Mouse (Mus musculus): ENCODE measurements around the gene Ddx20. TPM values are rescaled to one million over a fixed set of nuclear protein-coding genes. Genes with fewer than 3 reads are reported as not detected.

Gene Ddx20
- polyA plus RNA-seq, 1 experiment, result 3.5 TPM

DNA sequence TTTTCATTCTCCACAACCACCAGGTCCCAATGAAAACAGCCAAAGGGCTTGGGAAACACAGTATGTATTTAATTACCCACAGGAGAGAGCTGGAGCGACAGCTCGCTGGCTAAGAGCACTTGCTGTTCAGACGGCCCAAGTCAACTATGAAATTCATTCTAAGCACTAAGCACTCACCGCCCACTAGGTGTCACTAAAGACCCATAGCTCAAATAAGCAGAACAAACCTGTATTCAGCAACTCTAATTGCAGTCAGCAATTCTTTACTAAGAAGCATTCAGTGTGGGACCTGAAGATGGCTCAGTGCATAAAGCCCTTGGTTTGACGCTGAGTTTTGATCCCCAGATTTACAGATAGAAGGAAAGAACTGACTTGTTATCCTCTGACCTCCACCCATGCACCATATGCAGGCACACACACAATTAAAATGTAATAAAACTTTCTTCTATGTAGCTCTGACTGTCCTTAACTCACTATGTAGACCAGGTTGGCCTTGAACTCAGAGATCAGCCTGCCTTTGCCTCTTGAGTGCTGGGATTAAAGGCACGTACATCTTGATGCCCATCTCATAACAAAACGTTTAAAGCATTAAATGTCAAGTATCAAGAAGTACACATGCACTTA is 12.7 kb downstream of the Ddx20 start:
- DNase-seq (ENCODE audit: low read depth, low spot score), result peak; percentile 76
- WGBS, result 16% methylated on average over 7 of the region's 7 CpGs

DNA sequence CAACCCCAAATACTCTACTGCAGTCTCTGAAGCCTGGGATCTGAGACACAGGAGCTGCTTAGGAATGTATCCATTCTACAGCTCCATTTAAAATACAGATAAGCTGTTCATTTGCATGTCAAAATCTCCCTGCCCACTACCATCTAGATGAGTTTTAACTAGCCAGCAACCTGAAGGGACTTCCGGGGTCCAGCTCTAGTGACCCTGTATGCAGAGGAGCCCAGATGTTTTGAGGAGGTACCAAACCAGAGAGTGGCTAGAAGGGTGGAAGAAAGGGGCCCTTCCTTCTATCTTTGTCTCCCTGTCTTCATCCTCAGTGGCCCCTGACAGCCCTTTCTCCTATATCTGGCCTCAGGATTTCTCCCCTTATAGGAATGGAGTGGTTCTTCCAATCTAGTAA is 16.6 kb downstream of the Ddx20 start:
- 92% methylated on average over 1 of the region's 1 CpGs for WGBS
- DNase-seq (ENCODE audit: low read depth, low spot score), result no peak

DNA sequence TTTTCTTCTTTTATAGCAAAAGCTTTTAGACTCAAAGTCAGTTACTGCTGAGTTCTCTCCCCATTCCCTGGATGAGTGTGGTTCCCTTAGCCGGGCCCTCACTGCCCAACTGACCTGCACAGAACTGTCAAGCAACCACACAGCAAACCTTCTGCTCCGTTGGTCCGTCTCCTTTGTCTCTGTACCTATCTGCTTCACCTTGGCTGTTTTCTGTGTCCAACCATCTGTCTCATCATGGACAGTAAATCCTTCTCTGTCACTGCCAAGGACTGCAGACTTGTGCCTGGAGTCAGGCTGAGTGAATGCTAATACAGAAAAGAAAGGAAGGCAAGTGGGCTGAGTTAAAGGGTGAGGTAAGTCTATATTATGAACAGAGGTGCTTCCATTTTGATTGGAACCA is 17.6 kb downstream of the Ddx20 start:
- WGBS, result 83% methylated on average over 3 of the region's 3 CpGs
- no peak for DNase-seq (ENCODE audit: low read depth, low spot score)

DNA sequence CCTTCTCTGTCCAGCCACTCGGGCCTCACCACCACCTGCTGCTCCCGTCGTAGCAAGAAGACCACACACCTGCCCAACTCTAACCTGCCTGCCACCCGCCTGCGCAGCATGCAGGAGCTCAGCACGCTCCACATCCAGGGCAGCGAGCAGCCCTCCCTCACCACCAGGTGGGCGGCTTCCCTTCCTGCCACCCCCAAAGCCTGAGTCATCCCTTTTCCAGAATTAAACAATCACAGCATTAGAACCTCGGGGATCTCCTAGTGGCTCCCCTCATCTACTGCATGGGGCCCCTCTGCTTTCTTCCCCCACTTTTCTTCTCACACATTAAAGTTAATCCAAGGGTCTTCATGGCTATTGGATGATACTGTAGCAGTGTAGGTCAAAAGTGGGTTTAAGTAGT is 19.2 kb downstream of the Ddx20 start:
- DNase-seq (ENCODE audit: low read depth, low spot score), result no peak
- WGBS, result 59% methylated on average over 9 of the region's 9 CpGs

DNA sequence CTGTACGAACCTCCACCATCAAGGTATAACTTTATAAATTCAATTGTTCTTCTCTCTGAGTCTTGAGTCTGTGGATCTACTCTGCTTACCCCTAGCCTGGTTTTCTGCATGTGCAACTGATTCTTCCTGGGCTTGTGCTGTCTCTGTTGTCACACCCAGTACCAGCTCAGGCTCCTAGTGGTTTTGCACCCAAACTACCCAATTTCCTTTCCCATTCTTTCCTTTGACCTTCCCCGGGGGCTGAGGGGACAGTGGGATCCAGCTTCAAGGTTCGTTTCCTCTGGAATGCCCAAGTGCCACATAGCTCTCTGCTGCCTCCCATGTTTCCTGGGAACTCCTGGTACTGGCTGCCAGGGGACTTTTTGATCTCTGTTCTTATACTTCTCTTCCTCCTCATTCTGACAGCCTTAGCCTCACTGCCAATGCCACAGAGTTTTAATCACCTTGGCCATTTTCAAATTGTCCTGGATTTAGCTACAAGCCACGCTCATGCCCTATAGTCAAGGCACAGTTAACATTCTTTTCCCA is 20.3 kb downstream of the Ddx20 start:
- no peak for DNase-seq (ENCODE audit: low read depth, low spot score)
- WGBS, result 70% methylated on average over 4 of the region's 4 CpGs

DNA sequence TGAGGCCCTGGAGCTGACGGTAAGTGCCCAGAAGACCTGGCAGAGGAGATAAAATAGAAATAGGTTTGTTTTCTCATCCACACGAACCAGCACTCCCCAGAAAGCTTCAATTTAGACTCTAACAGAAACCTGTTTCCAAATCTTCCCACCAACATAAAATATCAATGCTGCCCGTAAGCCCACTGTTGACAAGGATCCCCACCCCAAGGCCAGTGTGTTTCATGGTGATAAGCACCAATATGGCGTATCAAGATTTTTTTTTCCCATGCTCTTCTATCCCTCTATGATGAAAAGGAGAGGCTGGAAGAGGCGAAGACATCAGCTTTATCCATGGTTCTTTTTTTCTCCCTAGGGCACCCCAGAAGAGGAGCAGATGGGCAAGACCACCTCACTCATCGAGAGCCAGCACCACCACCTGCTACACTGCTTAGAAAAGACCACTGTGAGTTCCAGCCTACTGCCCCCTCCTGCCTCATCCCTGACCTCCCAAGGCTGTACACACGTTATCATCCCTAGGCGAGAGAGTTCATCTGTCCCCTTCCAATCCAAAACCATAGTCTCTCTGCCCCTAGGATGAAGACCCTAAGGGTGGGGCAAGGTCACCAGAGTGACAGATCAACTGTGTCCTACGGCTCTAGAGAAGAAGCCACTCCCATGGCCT is 22.1 kb downstream of the Ddx20 start:
- no peak for DNase-seq (ENCODE audit: low read depth, low spot score)
- WGBS, result 85% methylated on average over 9 of the region's 9 CpGs

DNA sequence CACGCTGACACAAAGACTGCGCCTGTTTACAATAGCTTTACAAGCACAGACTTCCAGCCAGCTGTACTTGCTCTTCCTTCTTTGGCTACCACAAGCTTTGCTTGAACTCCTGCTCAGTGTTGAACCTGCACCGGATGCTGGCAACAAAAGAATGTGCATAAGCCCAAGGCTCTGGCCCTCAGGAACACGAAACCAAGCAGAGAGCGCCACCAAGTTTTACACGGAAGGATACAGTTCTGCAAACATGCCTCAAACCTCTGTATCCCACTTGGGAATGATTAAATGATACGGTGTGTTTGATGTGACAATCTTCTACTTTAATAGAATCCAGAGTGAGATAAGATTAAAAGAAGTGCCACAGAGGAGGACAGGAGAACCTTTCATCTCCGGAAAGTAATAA is 24.3 kb downstream of the Ddx20 start:
- 15% methylated on average over 8 of the region's 8 CpGs for WGBS
- DNase-seq (ENCODE audit: low read depth, low spot score), result no peak

DNA sequence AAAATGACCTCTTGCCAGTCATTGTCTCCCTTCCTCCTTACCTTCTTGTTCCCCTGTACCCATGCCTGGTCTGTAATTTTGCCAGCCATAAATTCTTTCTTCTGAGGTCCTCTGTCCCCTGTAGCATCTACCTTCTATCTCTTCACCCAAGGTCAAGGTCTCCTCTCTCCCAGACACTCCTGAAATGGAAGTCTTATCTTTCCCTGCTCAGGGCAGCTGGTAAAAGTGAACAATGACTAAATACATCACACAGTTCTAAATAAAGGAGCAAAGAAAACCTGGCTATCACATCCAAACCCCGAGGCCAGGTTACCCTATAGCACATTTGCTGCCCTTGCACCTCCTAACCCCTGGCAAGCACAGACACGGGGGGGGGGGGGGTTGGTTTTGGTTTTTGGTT is 26.8 kb downstream of the Ddx20 start:
- WGBS, result 34% methylated on average over 2 of the region's 2 CpGs
- DNase-seq (ENCODE audit: low read depth, low spot score), result no peak

DNA sequence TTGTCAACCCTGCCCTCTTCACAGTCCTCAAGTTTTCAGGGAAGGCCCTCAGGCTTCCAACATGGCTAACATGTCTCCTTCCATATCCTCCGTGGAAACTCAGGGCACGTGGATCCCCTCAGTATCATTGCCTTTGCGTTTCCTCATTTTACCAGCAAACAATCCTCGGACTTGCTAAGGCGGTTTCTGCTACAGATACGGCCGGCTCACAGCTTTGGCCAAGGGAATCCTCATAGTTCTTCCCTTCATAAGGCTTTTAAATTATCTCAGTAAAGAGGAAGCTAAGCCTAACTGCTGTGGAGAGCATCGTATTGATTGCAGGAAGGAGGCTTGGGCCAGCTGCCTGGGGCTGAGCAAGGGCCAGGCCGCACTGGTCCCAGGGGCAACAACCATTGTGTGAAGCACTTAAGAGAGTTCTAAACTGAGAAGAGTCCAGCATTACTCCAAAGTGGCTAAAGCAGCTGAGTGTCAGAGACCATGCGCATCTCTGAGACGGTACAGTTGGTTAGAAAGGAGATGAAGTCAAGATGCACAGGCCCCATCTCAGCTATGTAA is 32.3 kb downstream of the Ddx20 start:
- WGBS, result 86% methylated on average over 11 of the region's 11 CpGs

DNA sequence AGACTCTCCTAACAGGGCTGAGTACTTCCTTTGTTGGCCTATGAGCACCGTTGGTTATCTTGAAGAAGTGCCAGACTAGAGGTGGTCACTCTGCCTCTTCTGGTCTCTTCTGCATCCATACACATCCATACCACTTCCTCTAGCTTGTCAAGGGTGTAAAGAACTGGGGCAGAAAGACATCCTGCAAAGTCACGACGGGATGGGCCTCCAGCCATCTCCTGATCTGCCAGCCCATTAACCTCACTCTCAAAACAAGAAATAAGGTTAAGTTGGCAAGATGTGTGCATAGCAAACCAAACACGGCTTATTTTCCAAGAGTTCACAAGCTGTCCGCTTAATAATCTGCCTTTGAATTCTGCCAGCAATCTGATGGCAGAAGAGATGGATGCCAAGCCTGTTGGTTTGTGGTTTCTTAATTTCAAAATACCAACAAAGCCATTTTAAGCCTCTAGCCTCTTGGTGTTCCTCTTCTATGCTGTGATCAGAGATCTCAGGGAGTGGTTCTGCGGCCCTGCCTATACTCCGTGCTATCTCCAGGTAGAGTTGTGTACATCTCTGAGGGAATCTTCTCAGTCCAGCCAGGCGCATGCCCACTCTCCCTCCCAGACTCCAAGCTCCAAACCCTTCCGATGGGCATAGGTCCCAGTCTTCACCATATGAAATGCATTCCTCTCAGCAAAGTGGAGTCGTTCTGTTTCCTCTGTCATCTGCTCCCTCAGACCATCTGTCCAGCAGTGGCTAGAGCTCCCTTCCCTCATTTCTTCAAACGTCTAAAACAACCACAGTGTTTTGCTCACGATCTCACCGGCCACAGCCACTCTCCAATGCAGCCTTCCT is 33.6 kb downstream of the Ddx20 start:
- DNase-seq (ENCODE audit: low read depth, low spot score), result no peak
- WGBS, result 80% methylated on average over 13 of the region's 13 CpGs

More for the DNA sequence above, 32.3 kb downstream of the Ddx20 start:
- DNase-seq (ENCODE audit: low read depth, low spot score), result no peak

DNA sequence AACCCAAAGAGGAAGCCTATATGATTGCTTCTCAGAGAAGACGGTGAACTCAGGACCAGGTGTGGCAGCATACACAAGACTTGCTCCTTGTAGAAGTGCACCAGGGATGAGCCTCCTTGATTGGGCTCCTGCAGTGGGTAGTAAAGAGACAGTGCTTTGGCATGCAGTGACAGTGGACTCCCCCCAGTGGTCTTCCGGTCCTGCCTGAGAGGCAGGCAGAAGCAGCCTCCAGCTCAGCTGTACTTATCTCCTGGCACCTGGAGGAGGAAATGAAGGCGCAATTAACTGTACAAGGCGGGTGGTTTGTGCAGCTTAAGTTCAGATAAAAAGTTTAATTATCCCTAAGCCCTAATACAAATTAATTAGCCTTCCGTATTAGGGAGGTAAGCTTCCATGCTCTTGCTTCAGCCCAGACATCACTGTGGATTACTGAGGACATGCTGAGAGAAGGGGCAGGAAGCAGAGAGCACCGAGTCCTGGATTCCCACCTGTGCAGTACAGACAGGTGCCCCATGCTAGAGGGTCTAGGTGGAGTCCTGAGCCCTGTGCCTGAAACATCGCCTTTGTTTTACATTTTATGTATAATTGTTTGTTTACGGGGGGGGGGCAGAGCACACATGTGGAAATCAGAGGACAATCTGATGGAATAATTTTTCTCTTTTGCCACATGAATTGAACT is 38.3 kb downstream of the Ddx20 start:
- 55% methylated on average over 8 of the region's 8 CpGs for WGBS
- no peak for DNase-seq (ENCODE audit: low read depth, low spot score)

DNA sequence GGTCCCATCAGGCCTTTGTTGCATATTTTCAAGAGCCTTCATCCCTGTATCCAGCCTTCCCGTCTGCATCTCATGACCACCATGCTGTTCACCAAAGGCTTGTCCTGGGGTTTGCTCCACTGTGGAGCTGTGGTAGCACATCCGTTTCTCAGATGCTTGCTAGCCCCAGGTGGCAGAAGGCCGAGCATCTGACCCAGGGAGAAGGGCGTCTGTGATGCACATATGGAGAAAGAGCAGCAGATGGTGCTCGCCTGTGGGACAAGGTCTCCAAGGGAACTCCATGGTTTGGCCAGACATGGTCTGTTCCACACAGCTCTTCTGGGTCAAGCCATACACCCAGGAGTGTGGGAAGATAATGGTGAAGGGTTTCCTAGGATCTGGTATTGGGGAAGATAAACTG is 43.8 kb downstream of the Ddx20 start:
- no peak for DNase-seq (ENCODE audit: low read depth, low spot score)
- WGBS, result 84% methylated on average over 5 of the region's 5 CpGs

DNA sequence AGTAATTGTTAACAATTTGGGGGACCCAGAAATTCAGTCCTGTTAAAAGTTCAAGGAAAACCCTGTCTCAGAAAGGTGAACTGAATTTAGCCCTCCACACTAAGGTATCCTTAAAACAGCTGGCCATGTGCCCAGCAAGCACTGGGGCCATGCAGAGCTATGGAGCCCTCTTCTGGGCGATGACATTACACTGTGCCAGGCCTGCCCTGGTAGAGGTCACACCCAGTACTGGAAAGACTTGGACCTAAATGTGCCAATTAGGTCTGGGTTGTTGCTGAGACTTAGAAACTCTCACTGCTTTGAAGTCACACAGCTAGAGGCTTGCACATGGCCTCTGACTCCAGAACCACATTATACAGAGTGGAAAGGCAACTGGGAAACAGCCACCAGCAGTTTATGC is 45.2 kb downstream of the Ddx20 start:
- 26% methylated on average over 1 of the region's 1 CpGs for WGBS
- no peak for DNase-seq (ENCODE audit: low read depth, low spot score)

DNA sequence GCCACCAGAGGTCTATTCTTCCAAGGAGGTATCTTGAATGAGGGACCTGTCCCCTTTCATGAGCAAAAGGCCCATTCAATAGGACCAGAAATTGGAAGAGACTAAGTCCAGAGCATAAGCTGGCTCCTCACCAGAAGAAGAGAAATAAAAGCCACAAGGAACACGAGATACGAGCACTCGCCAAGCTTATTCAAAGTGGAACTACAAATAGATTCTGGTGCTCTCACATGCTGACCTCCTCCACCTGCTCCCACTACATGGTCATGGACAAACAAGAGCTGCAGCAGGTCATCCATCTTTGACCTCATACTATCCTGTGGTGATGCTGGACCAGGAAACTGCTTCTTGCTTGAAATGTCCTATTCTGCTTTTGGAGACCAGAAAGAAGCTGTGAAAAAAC is 54.4 kb downstream of the Ddx20 start:
- 63% methylated on average over 3 of the region's 3 CpGs for WGBS
- no peak for DNase-seq (ENCODE audit: low read depth, low spot score)

DNA sequence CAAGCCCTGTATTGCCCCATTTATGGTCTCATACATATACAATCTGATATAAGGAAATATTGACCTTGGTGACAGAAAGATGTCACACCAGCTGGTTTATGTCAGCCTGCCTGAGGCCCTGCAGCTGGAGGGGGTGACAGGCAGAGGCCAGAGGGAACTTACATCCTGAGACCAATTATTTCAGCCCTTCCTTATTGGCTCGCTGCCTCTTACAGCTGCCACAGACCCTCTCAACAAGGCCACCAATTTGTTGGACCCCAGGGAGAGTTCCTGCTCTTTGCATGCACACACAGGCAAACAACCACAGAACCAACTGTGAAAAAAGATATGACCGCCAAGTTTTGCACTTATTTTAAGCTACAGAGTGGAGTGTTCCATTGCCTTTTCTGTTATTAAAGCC is 55.1 kb downstream of the Ddx20 start:
- 62% methylated on average over 2 of the region's 2 CpGs for WGBS
- no peak for DNase-seq (ENCODE audit: low read depth, low spot score)

Other genes starting within 250 kb of the Ddx20 start
- gene Kcnd3, start 235.2 kb downstream of the Ddx20 start, polyA plus RNA-seq (2012; rRNA removed), result 0.62 and 1.9 TPM in 2 replicates
- gene Inka2, start 17.0 kb upstream of the Ddx20 start, polyA plus RNA-seq (2012; rRNA removed), result 1.9 TPM in 2 replicates
- 10.6 and 11.2 TPM in 2 replicates for gene Rap1a, start 113.8 kb upstream of the Ddx20 start, polyA plus RNA-seq (2012; rRNA removed)
- 0.35 and 0.40 TPM in 2 replicates for gene Adora3, start 183.3 kb upstream of the Ddx20 start, polyA plus RNA-seq (2012; rRNA removed)
- gene Tmigd3, start 183.3 kb upstream of the Ddx20 start, polyA plus RNA-seq (2012; rRNA removed), result 0.48 and 0.51 TPM in 2 replicates
- 1.3 and 2.7 TPM in 2 replicates for gene I830077J02Rik, start 245.1 kb upstream of the Ddx20 start, polyA plus RNA-seq (2012; rRNA removed)

Measured in large intestine, adult 2 months (tissue).